Mouse (Mus musculus): ENCODE measurements at regions not wholly inside any gene's neighbourhood (a gene's known extent, or its start where the extent isn't known, plus 50 kb on each side); places are given as distances from the start of the nearest gene placed in this dataset. TPM values are rescaled to one million over a fixed set of nuclear protein-coding genes. Genes with fewer than 3 reads are reported as not detected.

- H3K9me3 ChIP-seq (replicated peaks), result no peaks in the 10 kb centered on the region
- 76% methylated on average over 10 of the region's 10 CpGs for WGBS
- H3K4me2 ChIP-seq, result no peak overlapping the region
- H3K36me3 ChIP-seq, result no peaks in the 10 kb centered on the region
- ATAC-seq (ENCODE audit: low FRiP score), result no peak
- H3K9ac ChIP-seq (replicated peaks), result no peak overlapping the region
- no peaks in the 10 kb centered on the region for H3K27me3 ChIP-seq (replicated peaks)
- H3K4me1 ChIP-seq, result peaks cover 35% of the 10 kb centered on the region
- H3K4me3 ChIP-seq (replicated peaks), result no peak overlapping the region
- no peak overlapping the region for H3K27ac ChIP-seq (replicated peaks)
Observed at GRCm38 (mm10) chr2:169006549-169006948, 51.2 kb upstream of the Zfp64 start.

DNA sequence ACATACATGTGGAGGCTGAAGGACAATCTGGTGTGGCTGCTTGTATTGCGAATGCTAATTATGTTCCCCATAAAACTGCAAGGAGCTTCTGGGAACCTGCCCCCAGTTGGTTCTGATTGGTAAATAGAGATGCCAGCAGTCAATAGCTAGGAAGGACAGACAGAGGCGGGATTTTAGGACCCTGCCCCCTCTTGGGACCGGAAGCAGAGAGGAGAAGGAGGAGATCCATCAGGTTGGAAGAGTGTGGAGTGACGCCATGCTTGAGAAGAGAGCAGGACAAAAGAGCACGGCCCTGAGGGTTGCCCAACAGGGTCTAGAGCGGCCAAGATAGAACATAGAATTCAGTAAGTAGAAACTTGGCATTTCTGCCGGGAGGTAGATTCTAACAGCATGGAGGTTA lies 50.4 kb upstream of the Zfp64 start:
- ATAC-seq (ENCODE audit: low FRiP score), result no peak
- Histone ChIP-seq H3K4me2 (no peak overlapping the region), H3K9me3 (replicated peaks) (no peaks in the 10 kb centered on the region), H3K27me3 (replicated peaks) (no peaks in the 10 kb centered on the region), H3K9ac (replicated peaks) (no peak overlapping the region), H3K36me3 (no peaks in the 10 kb centered on the region), H3K27ac (replicated peaks) (no peak overlapping the region), H3K4me3 (replicated peaks) (no peak overlapping the region), H3K4me1 (peaks cover 33% of the 10 kb centered on the region)
- 87% methylated on average over 7 of the region's 7 CpGs for WGBS

Small RNAs in the stretch of these regions (microRNA-seq; reads per million reads assigned to microRNA genes)
- not detected for gene Gm26469
